Mouse (Mus musculus) lung, adult 2 months (tissue): ENCODE results near the gene Tmem38b. TPM values are rescaled to one million over a fixed set of nuclear protein-coding genes. Genes with fewer than 3 reads are reported as not detected.

Experiments used
- DNase-seq: peaks from one replicate; pipeline ENCODE4 v3.0.0; 2022
- H3K4me1 ChIP-seq: fragments of 200-500 bp; 2 replicates; pipeline ENCODE4 v1.6.1; 2011; ENCODE audit warnings: low read length; ENCODE audit not compliant: control insufficient read depth, insufficient read depth
- H3K4me3 ChIP-seq: fragments of 200-500 bp; replicated peaks from 2 replicates; pipeline ENCODE3; 2011; ENCODE audit warnings: low read depth, mild to moderate bottlenecking, control low read depth, low read length; ENCODE audit errors: extremely low read depth
- CTCF ChIP-seq: fragments of 200-500 bp; IDR thresholded peaks from 2 replicates; pipeline ENCODE4 v1.5.1; 2011; ENCODE audit warnings: mild to moderate bottlenecking, low read length, control low read depth; ENCODE audit not compliant: insufficient read depth
- POLR2A ChIP-seq: fragments of 200-500 bp; IDR thresholded peaks from 2 replicates; pipeline ENCODE4 v1.6.1; 2011; ENCODE audit warnings: low read depth, mild to moderate bottlenecking, control low read depth, low read length, borderline replicate concordance; ENCODE audit errors: extremely low read depth
- WGBS: fragments of 180-500 bp; shearing (Covaris S2); methylation state at CpG from one replicate; pipeline ENCODE4 v1.1.7; 2018; 5-methylcytosine and 5-hydroxymethylcytosine counted together
- polyA plus RNA-seq: library from polyadenylated mRNA; depleted of rRNA; stranded (reverse); fragments of >200 nt; gene quantifications from 2 replicates; pipeline ENCODE4 v1.2.3, GENCODE M21; 2012; rRNA removed

Tmem38b gene
- 8.6 and 9.7 TPM in 2 replicates for polyA plus RNA-seq

DNA sequence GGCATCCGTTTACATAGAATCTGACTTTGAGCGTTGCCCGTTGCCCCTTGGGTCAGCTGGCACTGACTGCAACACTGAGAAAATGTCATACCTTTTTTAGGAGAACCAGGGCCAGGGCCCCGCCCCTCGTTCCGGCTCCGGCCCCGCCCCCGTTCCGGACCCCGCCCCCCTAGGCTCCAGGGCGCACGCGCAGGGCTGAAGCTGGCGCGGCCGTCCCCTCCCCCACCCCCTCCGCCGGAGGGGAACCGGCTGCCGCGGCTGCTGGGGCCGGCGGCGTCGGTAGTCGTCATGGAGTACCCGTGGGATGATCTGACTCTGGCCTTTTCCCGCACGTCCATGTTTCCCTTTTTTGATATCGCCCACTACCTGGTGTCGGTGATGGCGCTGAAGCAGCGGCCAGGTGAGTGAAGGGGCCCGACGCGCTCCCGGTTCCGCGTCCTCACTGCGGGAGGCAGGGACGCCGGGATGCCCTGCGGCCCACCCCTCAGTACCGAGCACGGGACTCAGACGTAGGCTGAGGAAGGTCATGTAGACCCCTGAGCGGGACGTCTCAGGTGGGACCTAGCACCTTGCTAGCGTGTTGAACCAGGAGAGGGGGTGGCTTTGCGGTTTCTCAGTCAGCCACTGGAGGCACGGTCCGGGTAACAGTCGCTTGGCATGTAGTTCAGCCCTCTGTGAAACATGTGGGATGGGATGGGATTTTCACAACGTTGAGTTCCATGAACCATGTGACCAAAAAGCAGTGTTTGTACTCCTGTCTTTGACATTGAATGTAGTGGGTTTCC lies at the start of gene Tmem38b:
Gene Tmem38b, plus strand, starts transcription at position 225 of the 785 bp plus-strand sequence.
- peaks cover 6% of the 10 kb centered on the region for H3K4me1 ChIP-seq
- TF ChIP-seq CTCF (no peak), POLR2A (peak; percentile 54; the same call in 1 of the 2 replicates)
- DNase-seq = peak; percentile 71
- H3K4me3 ChIP-seq = peak within 1 kb of the TSS; percentile 94
- under 1% methylated on average over 55 of the region's 55 CpGs for WGBS

- TF ChIP-seq POLR2A (no peak), CTCF (no peak)
- no peaks in the 10 kb centered on the region for H3K4me1 ChIP-seq
- DNase-seq = no peak
- WGBS = 82% methylated on average over 4 of the region's 4 CpGs
- no peak overlapping the region for H3K4me3 ChIP-seq
Measured at GRCm38 (mm10) chr4:53781396-53781795, 44.4 kb upstream of the Tmem38b start.

DNA sequence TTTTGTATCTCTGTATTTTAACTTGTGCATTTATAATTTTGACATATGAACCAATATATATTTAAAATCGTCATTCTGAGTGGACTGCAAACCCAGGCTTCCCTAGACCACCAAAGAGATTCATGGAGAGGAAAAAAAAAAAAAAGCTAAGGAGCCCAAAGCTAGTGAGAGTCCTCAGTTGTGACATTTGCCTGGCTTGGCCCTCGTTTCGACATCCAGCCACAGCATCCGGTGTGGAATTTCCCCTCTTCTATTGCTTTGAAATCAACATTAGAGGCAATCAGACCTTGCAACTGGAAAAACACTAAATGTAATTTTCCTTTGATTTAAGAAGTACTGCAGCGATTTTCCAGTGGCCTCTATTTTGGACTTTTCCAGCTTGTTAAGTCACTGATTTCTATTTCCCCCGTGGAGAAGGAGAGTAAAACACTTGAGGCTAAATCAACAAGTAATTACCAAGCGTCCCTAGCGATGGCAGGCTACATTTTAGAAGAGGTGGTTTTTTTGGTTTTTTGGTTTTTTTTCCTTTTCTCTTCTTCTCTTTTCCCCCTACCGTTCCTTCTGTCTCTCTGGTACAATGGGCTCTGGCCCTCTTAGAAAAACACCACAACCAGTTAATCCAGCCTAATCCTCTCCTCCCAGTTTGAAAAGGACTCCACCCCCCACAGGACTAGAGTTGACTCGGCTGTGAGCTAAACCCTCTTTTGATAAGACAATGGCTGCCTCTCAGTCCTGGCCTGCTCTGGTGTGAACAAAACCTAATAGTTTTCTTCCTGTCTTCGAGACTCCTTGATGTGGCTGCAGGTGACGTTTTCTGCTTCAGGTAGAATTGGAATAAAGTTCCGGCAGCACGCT lies 43.4 kb upstream of the Tmem38b start:
- WGBS = 41% methylated on average over 14 of the region's 14 CpGs
- no peak for DNase-seq
- no peak for TF ChIP-seq CTCF
- TF ChIP-seq POLR2A = no peak
- H3K4me1 ChIP-seq = no peaks in the 10 kb centered on the region
- H3K4me3 ChIP-seq = no peak overlapping the region

DNA sequence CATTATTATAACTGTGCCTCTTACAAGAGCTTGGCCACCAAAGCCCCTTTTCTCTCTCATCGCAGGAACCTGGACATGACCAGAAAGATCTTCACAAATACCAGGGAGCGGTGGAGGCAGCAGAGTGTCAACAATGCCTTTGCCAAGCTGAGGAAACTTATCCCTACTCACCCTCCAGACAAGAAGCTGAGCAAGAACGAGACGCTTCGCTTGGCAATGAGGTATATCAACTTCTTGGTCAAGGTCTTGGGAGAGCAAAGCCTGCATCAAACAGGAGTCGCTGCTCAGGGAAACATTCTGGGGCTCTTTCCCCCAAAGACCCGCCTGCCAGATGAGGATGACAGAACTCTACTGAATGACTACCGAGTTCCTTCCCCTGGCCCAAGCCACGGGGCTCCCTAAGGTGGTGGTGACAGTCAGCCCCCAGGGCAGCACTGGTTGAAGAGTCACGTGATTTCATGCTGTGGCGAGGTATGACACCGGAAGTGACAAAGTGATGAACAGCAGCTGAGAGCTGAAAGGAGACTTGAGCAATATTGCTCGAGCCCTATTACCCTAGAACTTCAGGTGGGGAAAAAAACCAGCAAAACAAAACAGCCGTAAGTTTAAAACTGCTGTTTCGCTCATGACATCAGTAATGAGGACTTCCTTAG lies 40.0 kb upstream of the Tmem38b start:
- TF ChIP-seq POLR2A (no peak), CTCF (no peak)
- H3K4me1 ChIP-seq = no peaks in the 10 kb centered on the region
- WGBS = 77% methylated on average over 15 of the region's 15 CpGs
- H3K4me3 ChIP-seq = no peak overlapping the region
- DNase-seq = no peak

GRCm38 (mm10) chr4:53786851-53787250 lies 39.0 kb upstream of the Tmem38b start:
- Histone ChIP-seq H3K4me3 (no peak overlapping the region), H3K4me1 (no peaks in the 10 kb centered on the region)
- TF ChIP-seq CTCF = no peak
- TF ChIP-seq POLR2A = no peak
- WGBS = 72% methylated on average over 5 of the region's 5 CpGs
- DNase-seq = no peak

- DNase-seq = no peak
- Histone ChIP-seq H3K4me3 (no peak overlapping the region), H3K4me1 (no peaks in the 10 kb centered on the region)
- TF ChIP-seq CTCF (no peak), POLR2A (no peak)
- WGBS = 54% methylated on average over 4 of the region's 4 CpGs
Measured at GRCm38 (mm10) chr4:53789346-53789745, 36.5 kb upstream of the Tmem38b start.

- no peak for DNase-seq
- TF ChIP-seq POLR2A (no peak), CTCF (no peak)
- peaks cover 6% of the 10 kb centered on the region for H3K4me1 ChIP-seq
- no peak overlapping the region for H3K4me3 ChIP-seq
- whole genome bisulfite sequencing = 81% methylated on average over 5 of the region's 5 CpGs
Measured at GRCm38 (mm10) chr4:53794257-53794966, 31.4 kb upstream of the Tmem38b start.

DNA sequence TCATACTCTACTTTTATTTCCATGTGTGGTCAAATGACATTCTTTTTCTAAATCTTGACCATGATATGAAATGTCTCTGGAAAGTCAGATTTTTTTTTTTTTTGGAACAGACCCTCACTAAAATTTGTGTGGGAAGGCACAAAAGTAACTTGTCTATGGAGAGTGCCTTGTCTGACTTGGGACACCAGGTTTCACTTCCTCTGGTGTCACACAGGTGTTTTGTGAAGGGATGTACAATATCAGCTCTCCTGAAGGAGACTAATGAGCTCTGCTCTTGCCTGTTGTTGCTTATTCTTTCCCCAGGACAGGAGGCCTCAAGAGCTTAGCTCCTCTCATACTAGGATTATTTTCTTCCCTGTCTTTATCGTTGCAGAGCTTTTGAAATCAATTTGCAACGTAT lies 30.8 kb upstream of the Tmem38b start:
- 68% methylated on average over 2 of the region's 2 CpGs for WGBS
- DNase-seq = no peak
- peaks cover 8% of the 10 kb centered on the region for H3K4me1 ChIP-seq
- no peak overlapping the region for H3K4me3 ChIP-seq
- TF ChIP-seq POLR2A (no peak), CTCF (no peak)

DNA sequence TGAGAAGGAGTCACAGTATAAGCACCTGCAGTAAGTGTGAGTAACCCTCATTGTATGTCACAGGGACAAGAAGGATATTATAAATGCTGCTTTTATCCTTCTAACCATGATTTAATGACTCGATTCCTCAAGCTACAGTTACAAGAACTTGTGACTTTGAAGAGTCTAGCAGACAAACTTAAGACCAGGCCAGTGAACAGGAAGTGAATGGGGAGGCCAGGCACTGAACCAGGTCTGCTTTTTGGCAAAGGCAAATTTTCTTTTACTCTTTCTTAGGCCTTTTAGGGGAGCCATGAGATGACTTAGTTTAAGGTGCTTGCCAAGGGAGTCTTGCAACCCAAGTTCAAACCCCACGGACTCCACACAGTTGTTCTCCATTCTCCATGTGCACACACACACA lies 30.1 kb upstream of the Tmem38b start:
- Histone ChIP-seq H3K4me1 (peaks cover 8% of the 10 kb centered on the region), H3K4me3 (no peak overlapping the region)
- WGBS = 81% methylated on average over 2 of the region's 2 CpGs
- TF ChIP-seq POLR2A = no peak
- no peak for TF ChIP-seq CTCF
- no peak for DNase-seq
